20 mouse cellular contexts compared by ENCODE assay signal in the genomic region with DNA sequence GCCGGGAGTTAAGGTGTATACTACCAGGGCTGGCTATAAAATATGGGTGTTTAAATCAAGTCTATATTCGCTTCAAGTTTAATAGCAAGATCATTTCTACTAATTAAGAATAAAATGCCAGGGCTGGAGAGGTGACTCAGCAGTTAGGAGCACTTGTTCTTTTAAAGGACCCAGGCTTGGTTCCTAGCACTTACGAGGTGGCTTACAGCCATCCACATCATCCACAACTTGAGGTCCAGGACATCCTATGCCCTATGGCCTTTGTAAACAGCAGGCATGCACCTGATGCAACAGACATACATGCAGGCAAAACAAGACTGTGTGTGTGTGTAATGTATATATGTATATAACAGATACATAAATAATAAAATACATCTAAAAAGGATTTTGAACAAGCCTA. TPM values are rescaled to one million over a fixed set of nuclear protein-coding genes. Genes with fewer than 3 reads are reported as not detected.
DNase-seq lines count a peak whose midpoint lies in the region; ATAC-seq lines count a peak whose summit lies in the region.
"Had no signal": no experiment of that assay in that cellular context is flagged by ENCODE, and none has a peak within 500 bp of the region (broad histone marks: within the 10 kb centered on the region; RNA-seq: fewer than 3 reads in every experiment).

No protein-coding gene starts in this region.

- H3K27ac ChIP-seq in midbrain, embryonic 11.5 days (ENCODE audit: low read depth, low read length), result no peak overlapping the region
- H3K27ac ChIP-seq in midbrain, embryonic 13.5 days, result no peak overlapping the region

- peak; percentile 63 for DNase-seq in heart, adult 11 months
- no peak for DNase-seq in heart, postnatal 14 days
- peak; percentile 72 for DNase-seq in midbrain, embryonic 11.5 days (ENCODE audit: low spot score, missing footprints)
- DNase-seq: adrenal gland, adult 2 months; adrenal gland, adult 8-10 months; adrenal gland, postnatal 10 days; adrenal gland, postnatal 14 days; adrenal gland, postnatal 25 days; adrenal gland, postnatal 36 days; B cell, adult 2 months; cerebellum, adult 11 months; cerebellum, adult 11-12 months; cerebellum, adult 18-20 months had no signal

- H3K27me3 ChIP-seq in midbrain, embryonic 11.5 days (ENCODE audit: control insufficient read depth, insufficient read depth, low read length), result no peaks in the 10 kb centered on the region
- H3K27me3 ChIP-seq in midbrain, embryonic 13.5 days, result no peaks in the 10 kb centered on the region
- H3K27me3 ChIP-seq: CH12.LX, Patski had no signal

- 97% methylated on average over 3 of the region's 3 CpGs for WGBS in midbrain, embryonic 11.5 days
- WGBS in midbrain, embryonic 13.5 days, result 95% methylated on average over 3 of the region's 3 CpGs

- no peaks in the 10 kb centered on the region for H3K9me3 ChIP-seq in midbrain, embryonic 11.5 days (ENCODE audit: control insufficient read depth, low read length)
- no peaks in the 10 kb centered on the region for H3K9me3 ChIP-seq in midbrain, embryonic 13.5 days
- H3K9me3 ChIP-seq: G1E had no signal

- no peak overlapping the region for H3K4me2 ChIP-seq in midbrain, embryonic 11.5 days
- no peak overlapping the region for H3K4me2 ChIP-seq in midbrain, embryonic 13.5 days (replicated peaks)

- no peaks in the 10 kb centered on the region for H3K4me1 ChIP-seq in midbrain, embryonic 11.5 days (ENCODE audit: control insufficient read depth, insufficient read depth, low read length)
- no peaks in the 10 kb centered on the region for H3K4me1 ChIP-seq in midbrain, embryonic 13.5 days (replicated peaks)

- H3K36me3 ChIP-seq in midbrain, embryonic 11.5 days (ENCODE audit: control insufficient read depth, insufficient read depth, low read length), result peaks cover 21% of the 10 kb centered on the region
- peaks cover 91% of the 10 kb centered on the region for H3K36me3 ChIP-seq in midbrain, embryonic 13.5 days

- H3K4me3 ChIP-seq in midbrain, embryonic 11.5 days (ENCODE audit: low read depth, low read length), result no peak overlapping the region
- H3K4me3 ChIP-seq in midbrain, embryonic 13.5 days (replicated peaks), result no peak overlapping the region

- intact Hi-C loops in heart, postnatal 14 days (cut with DNase I), result no loop called here

- no peak for ATAC-seq in midbrain, embryonic 11.5 days (ENCODE audit: low FRiP score)
- ATAC-seq in midbrain, embryonic 13.5 days, result no peak
- ATAC-seq: activated CD4-positive, CD25-positive, alpha-beta regulatory T cell, adult 4 months; CD4-positive, CD25-positive, alpha-beta regulatory T cell, adult 4 months; Patski had no signal

- no peak overlapping the region for H3K9ac ChIP-seq in midbrain, embryonic 11.5 days (ENCODE audit: low read length)
- H3K9ac ChIP-seq in midbrain, embryonic 13.5 days (replicated peaks), result no peak overlapping the region

RNA-seq across cellular contexts. Expression of a gene that starts 21.9 kb away (rescaled TPM):
- total RNA-seq in heart, postnatal 14 days (2021), result 10 to 100 TPM; 10.0 to 12.5 TPM
- 36.2 and 44.6 TPM in 2 replicates for polyA plus RNA-seq in midbrain, embryonic 11.5 days (2014; fragmentation: Nextera tagmentation; extraction: Ambion mirVana)
- 47.2 and 47.9 TPM in 2 replicates for polyA plus RNA-seq in midbrain, embryonic 13.5 days (2015; fragmentation: Nextera tagmentation; extraction: Ambion mirVana)

RNA-seq across cellular contexts. Expression of a gene that starts 22.1 kb away (rescaled TPM):
- 1 to 10 TPM; 8.2 to 9.7 TPM for total RNA-seq in heart, postnatal 14 days (2021)
- polyA plus RNA-seq in midbrain, embryonic 11.5 days (2014; fragmentation: Nextera tagmentation; extraction: Ambion mirVana), result 21.3 and 24.5 TPM in 2 replicates
- polyA plus RNA-seq in midbrain, embryonic 13.5 days (2015; fragmentation: Nextera tagmentation; extraction: Ambion mirVana), result 39.2 and 41.1 TPM in 2 replicates

RNA-seq across cellular contexts. Expression of a gene that starts 39.1 kb away (rescaled TPM):
- under 1 TPM in 1 of 2 experiments, not detected in 1; 0.39 TPM for total RNA-seq in heart, postnatal 14 days (2021)
- 0.57 and 0.98 TPM in 2 replicates for polyA plus RNA-seq in midbrain, embryonic 11.5 days (2014; fragmentation: Nextera tagmentation; extraction: Ambion mirVana)
- 1.0 and 1.6 TPM in 2 replicates for polyA plus RNA-seq in midbrain, embryonic 13.5 days (2015; fragmentation: Nextera tagmentation; extraction: Ambion mirVana)
- polyA plus RNA-seq: C2C12; CD4-positive, CD25-positive, alpha-beta regulatory T cell, adult 4 months; G1E had no signal

RNA-seq across cellular contexts. Expression of a gene that starts 43.9 kb away (rescaled TPM):
- 1 to 10 TPM; 3.1 to 3.3 TPM for total RNA-seq in heart, postnatal 14 days (2021)
- 42.1 and 42.2 TPM in 2 replicates for polyA plus RNA-seq in midbrain, embryonic 11.5 days (2014; fragmentation: Nextera tagmentation; extraction: Ambion mirVana)
- polyA plus RNA-seq in midbrain, embryonic 13.5 days (2015; fragmentation: Nextera tagmentation; extraction: Ambion mirVana), result 24.3 and 25.7 TPM in 2 replicates

Comparison
In these comparisons a context has a peak if more than half of its experiments do, and no peak if none do; other contexts are left out.
1. DNase-seq: peak in heart, adult 11 months (single experiment) and midbrain, embryonic 11.5 days (single experiment); none in heart, postnatal 14 days (0 of 2).